Mouse (Mus musculus) 416B (cell line): ENCODE results near the gene Asb5.
A peak's percentile ranks its signal among the peaks of the same experiment; 100 is the strongest.
"Not testable (repeated sequence)": the region's sequence is repeated elsewhere in the genome, so short reads cannot be mapped to it uniquely, and the experiment has no call there.

Experiments used
- DNase-seq: peaks from one replicate; pipeline ENCODE4 v3.0.0; 2011; ENCODE audit warnings: low read depth

Asb5 gene

GRCm38 (mm10) chr8:54537285-54537684 is 7.9 kb downstream of the Asb5 start:
- DNase-seq: peak; percentile 50

DNA sequence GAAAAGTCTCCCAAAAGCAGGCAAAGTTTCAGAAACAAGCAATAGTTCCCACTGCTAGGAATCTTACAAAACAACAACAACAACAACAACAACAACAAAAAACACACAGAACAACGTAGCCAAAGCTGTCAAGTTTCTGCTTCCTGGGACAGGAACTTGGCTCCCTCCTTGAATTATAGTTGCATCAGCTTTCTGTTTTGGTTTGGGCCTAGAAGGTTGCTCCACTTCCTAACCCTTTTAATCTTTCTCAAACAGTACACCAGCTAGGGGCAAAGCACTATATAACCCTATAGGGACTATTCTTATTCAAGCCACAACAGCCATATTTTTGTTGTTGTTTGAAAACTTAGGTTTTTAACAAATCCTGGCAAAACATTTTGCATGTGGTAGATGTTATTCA is 12.0 kb downstream of the Asb5 start:
- peak; percentile 57 for DNase-seq

GRCm38 (mm10) chr8:54548383-54548782 is 19.0 kb downstream of the Asb5 start:
- no peak for DNase-seq

GRCm38 (mm10) chr8:54550026-54550574 is 20.7 kb downstream of the Asb5 start:
- DNase-seq: no peak

GRCm38 (mm10) chr8:54554921-54555320 is 25.5 kb downstream of the Asb5 start:
- DNase-seq: no peak

DNA sequence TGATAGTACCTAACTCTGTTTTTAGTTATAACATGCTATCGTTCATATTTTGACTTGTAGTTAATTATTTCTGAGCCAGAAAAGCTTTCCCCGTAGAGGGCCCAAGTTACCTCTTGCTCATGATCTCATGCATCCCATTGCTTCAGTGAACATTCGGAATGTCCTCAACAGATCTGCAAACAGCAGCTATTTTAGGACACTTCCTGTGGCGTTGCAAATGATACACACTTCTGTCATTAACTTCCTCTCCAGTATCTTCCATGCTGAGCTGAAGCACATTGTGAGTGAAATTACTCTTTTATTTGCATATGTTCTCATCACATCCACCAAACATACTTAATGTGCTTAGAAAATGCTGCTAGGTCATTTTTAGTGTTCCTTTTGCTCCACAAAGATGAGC is 32.8 kb downstream of the Asb5 start:
- peak; percentile 38 for DNase-seq

GRCm38 (mm10) chr8:54565181-54565580 is 35.8 kb downstream of the Asb5 start:
- DNase-seq: no peak

GRCm38 (mm10) chr8:54565603-54566260 is 36.4 kb downstream of the Asb5 start:
- peak; percentile 62 for DNase-seq

DNA sequence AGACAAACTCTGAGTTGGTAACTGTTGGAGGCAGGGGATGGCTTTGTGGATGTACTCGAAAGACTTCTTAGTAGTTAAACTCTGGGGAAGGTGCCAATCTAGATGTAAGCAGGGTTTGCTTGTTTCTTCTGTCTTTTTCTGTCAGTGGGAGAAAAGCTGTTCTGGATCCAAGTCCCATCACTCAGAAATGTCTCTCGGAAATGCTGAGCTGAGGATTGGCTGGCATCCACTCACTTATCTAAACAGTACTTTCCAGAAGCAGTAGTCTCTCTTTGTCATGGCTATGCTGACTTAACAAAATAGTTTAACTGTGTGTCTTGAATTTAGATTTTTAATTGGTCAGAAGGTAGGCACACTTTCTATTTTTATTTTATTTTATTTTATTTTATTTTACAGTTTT is 37.8 kb downstream of the Asb5 start:
- no peak for DNase-seq

DNA sequence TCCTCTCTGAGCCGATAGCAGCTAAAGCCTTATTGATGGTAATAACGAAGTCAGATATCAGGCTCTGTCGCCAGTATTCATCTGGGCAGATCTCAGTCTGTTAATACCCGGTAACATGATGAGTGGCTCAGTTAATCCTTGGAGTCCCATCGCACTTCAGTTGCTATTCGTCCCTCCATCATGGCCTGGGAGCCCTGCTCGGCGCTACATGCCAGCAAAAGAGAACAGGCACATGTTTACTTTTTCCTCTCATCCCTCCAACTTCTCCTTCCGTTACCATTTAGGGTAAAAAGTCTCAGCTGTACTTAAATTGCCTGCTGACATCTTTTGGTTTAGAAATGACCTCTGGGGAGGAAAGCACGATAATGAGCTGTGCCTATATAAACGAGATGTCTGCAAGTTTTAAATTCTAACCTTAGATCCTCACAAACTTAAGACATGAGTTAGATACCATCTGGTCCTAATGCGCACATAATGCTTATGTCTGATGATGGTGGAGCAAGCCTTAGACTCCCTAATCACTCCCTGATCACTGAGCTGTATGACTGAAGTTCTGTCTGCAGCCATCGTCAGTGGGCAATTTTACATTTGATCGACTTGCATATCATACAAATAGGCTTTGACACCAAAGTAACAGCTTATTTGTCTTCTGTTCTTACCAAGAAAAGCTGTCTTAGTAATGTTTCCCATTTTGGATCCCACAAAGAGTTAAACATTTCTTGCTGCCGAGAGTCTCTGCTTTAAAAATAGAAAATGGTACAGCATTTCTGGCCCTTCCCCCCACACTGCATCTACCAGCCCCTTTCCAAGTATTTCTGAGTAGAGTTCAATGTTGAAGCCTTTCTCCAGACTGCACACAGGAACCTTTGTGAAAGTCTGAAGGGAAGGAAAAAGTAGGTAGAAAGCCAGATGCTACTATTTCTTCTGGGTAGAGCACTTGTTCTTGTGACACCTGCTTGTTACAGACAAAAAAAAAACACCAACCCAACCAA is 41.5 kb downstream of the Asb5 start:
- no peak for DNase-seq

DNA sequence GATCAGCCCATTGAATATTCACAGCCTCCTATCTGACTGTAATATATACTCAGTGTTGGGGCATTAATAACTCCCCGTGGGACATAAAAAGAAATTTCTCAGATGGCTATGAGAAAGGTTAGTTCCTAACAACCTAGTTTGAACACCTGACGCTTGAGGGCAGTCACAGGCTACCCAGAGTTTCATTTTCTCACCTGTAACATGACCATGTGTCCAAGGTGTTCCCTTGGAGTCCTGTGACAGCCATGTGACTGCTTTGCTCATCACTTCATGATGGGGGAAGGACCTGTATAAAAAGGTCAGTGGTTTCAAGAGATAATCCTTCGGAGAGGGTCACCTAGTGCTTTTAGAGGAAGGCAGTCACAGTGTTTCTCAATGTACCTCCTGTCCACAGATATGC is 52.1 kb downstream of the Asb5 start:
- DNase-seq: no peak

GRCm38 (mm10) chr8:54582886-54583285 is 53.5 kb downstream of the Asb5 start:
- no peak for DNase-seq

- DNase-seq: no peak
These were observed 65.3 kb downstream of the Asb5 start for GRCm38 (mm10) chr8:54594634-54595033.

DNA sequence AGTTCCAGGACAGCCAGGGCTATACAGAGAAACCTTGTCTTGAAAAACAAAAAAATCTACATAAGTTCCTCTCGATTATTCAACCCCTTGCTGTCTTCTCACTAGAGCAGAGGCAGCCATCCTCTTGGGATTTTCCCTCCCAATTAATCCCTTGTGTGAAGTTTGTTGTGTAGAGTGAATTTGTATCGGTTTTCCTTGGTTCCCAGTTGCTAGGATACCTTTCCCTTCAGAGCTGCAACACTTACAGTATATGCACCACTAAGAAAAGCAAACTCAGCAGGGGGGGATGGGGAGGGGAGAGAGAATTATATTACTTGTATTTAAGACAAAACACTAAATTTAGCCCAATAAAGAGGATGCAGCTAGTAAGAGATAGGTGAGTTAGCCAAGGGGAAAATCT is 66.7 kb downstream of the Asb5 start:
- no peak for DNase-seq

- DNase-seq: no peak
These were observed 67.6 kb downstream of the Asb5 start for GRCm38 (mm10) chr8:54596940-54597339.

DNA sequence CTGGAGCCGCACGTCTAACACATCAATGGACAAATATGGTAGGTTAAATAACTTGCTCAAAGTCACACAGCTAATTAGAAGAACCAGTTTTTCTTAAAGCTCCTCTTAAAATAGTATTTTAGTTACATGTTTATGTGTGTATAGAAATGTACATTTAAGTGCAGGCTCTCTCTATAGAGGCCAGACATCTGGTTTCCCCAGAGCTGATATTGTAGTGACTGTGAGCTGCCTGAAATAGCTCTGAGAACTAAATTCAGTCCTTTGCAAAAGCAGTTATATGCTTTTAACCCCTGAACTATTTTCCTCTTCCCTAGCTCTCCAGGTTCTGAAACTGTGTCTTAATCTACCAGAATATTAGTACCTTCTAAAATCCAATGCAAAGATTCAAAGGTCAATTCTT is 68.0 kb downstream of the Asb5 start:
- no peak for DNase-seq

- no peak for DNase-seq
These were observed 71.4 kb downstream of the Asb5 start, which contains the start of gene Spata4 for GRCm38 (mm10) chr8:54600671-54601251. Spata4 (plus strand) TSS chr8:54600781.

- DNase-seq: peak; percentile 71
These were observed 74.1 kb downstream of the Asb5 start for GRCm38 (mm10) chr8:54603440-54603839.

GRCm38 (mm10) chr8:54609336-54609735 is 80.0 kb downstream of the Asb5 start:
- peak; percentile 4 for DNase-seq

GRCm38 (mm10) chr8:54610238-54610637 is 80.9 kb downstream of the Asb5 start:
- DNase-seq: no peak

DNA sequence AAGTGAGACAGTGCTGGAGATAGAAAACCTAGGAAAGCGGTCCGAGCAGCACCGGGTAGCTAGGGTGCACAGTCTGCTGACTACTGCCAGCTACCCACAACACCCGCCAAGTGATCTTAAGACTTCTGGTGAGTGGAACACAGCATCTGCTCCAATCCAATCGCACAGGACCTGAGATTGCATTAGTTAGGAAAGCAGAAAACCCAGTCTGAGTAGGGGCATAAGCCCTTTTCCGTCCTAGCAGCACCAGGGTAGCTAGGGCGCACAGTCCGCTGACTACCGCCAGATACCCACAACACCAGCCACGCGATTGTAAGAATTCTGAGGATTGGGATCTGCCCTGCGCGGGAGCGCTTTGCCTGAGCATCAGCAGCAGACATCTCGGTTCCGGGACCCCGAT is 87.3 kb downstream of the Asb5 start:
- not testable (repeated sequence) for DNase-seq
